Mouse (Mus musculus): ENCODE results near the gene Tfdp2.
"Not testable (repeated sequence)": the region's sequence is repeated elsewhere in the genome, so short reads cannot be mapped to it uniquely, and the experiment has no call there.

The Tfdp2 gene

GRCm38 (mm10) chr9:96195885-96196622, at the start of gene Tfdp2:
Gene Tfdp2, plus strand, starts transcription at chr9:96196275.
- peak; percentile 67 for DNase-seq (ENCODE audit: low spot score)

- DNase-seq (ENCODE audit: low spot score), result no peak
Measured at GRCm38 (mm10) chr9:96152801-96153200, 43.3 kb upstream of the Tfdp2 start.

GRCm38 (mm10) chr9:96158431-96158830, 37.6 kb upstream of the Tfdp2 start:
- no peak for DNase-seq (ENCODE audit: low spot score)

GRCm38 (mm10) chr9:96159047-96159446, 37.0 kb upstream of the Tfdp2 start:
- no peak for DNase-seq (ENCODE audit: low spot score)

- no peak for DNase-seq (ENCODE audit: low spot score)
Measured at GRCm38 (mm10) chr9:96160767-96161166, 35.3 kb upstream of the Tfdp2 start.

- DNase-seq (ENCODE audit: low spot score), result no peak
Measured at GRCm38 (mm10) chr9:96162421-96162820, 33.7 kb upstream of the Tfdp2 start.

GRCm38 (mm10) chr9:96163443-96163842, 32.6 kb upstream of the Tfdp2 start:
- no peak for DNase-seq (ENCODE audit: low spot score)

- not testable (repeated sequence) for DNase-seq (ENCODE audit: low spot score)
Measured at GRCm38 (mm10) chr9:96163983-96164382, 32.1 kb upstream of the Tfdp2 start.

GRCm38 (mm10) chr9:96167168-96167585, 28.9 kb upstream of the Tfdp2 start:
- DNase-seq (ENCODE audit: low spot score), result peak; percentile 35

GRCm38 (mm10) chr9:96170600-96170999, 25.5 kb upstream of the Tfdp2 start:
- DNase-seq (ENCODE audit: low spot score), result no peak

GRCm38 (mm10) chr9:96184909-96185308, 11.2 kb upstream of the Tfdp2 start:
- DNase-seq (ENCODE audit: low spot score), result no peak

GRCm38 (mm10) chr9:96186701-96187100, 9.4 kb upstream of the Tfdp2 start:
- DNase-seq (ENCODE audit: low spot score), result no peak

- DNase-seq (ENCODE audit: low spot score), result peak; percentile 22
Measured at GRCm38 (mm10) chr9:96196636-96197181, 634 bp downstream of the Tfdp2 start.

- no peak for DNase-seq (ENCODE audit: low spot score)
Measured at GRCm38 (mm10) chr9:96197806-96198205, 1.7 kb downstream of the Tfdp2 start.

- no peak for DNase-seq (ENCODE audit: low spot score)
Measured at GRCm38 (mm10) chr9:96203663-96204062, 7.6 kb downstream of the Tfdp2 start.

GRCm38 (mm10) chr9:96207428-96207827, 11.4 kb downstream of the Tfdp2 start:
- no peak for DNase-seq (ENCODE audit: low spot score)

- DNase-seq (ENCODE audit: low spot score), result no peak
Measured at GRCm38 (mm10) chr9:96213036-96213645, 17.1 kb downstream of the Tfdp2 start.

GRCm38 (mm10) chr9:96214171-96214570, 18.1 kb downstream of the Tfdp2 start:
- no peak for DNase-seq (ENCODE audit: low spot score)

- no peak for DNase-seq (ENCODE audit: low spot score)
Measured at GRCm38 (mm10) chr9:96217299-96217698, 21.2 kb downstream of the Tfdp2 start.

GRCm38 (mm10) chr9:96217799-96218198, 21.7 kb downstream of the Tfdp2 start:
- DNase-seq (ENCODE audit: low spot score), result no peak

GRCm38 (mm10) chr9:96219114-96219669, 23.1 kb downstream of the Tfdp2 start:
- no peak for DNase-seq (ENCODE audit: low spot score)

- no peak for DNase-seq (ENCODE audit: low spot score)
Measured at GRCm38 (mm10) chr9:96220419-96220818, 24.3 kb downstream of the Tfdp2 start.

GRCm38 (mm10) chr9:96223302-96223701, 27.2 kb downstream of the Tfdp2 start:
- DNase-seq (ENCODE audit: low spot score), result no peak

Data from ovary, postnatal 10 days (tissue).